Mouse (Mus musculus) MEL (cell line): ENCODE measurements around the gene Aldh3b3. TPM values are rescaled to one million over a fixed set of nuclear protein-coding genes. Genes with fewer than 3 reads are reported as not detected.

Source experiments
- DNase-seq: peaks from one replicate; pipeline ENCODE4 v3.0.0; 2011; ENCODE audit warnings: low read depth, low spot score
- H3K27ac ChIP-seq: 2 replicates; pipeline ENCODE4 v1.5.1; 2012; ENCODE audit warnings: low read depth, mild to moderate bottlenecking, control low read depth, low read length, moderate library complexity; ENCODE audit not compliant: control insufficient read depth
- H3K27me3 ChIP-seq, 2 experiments: fragments of 150-350 bp in 1 of 2; sonication (generic) in 1 of 2; 2 replicates each; pipeline ENCODE4 v1.6.1; 2012; ENCODE audit warnings: low read length in 2 of 2, mild to moderate bottlenecking in 2 of 2, improper control_type of control experiment in 1 of 2, moderate library complexity in 1 of 2; ENCODE audit not compliant: insufficient read depth in 2 of 2, control insufficient read depth in 1 of 2
- H3K36me3 ChIP-seq, 2 experiments: 2 replicates each; pipeline ENCODE4 v1.6.1; 2012 to 2014; ENCODE audit warnings: low read length in 2 of 2, improper control_type of control experiment in 1 of 2, inconsistent platforms in 1 of 2, mild to moderate bottlenecking in 1 of 2; ENCODE audit not compliant: insufficient read depth in 2 of 2, control insufficient read depth in 1 of 2
- H3K4me1 ChIP-seq, 2 experiments: fragments of 150-350 bp in 1 of 2; sonication (generic) in 1 of 2; 2 replicates each; pipeline ENCODE4 v1.6.1; 2012; ENCODE audit warnings: low read length in 2 of 2, improper control_type of control experiment in 1 of 2, mild to moderate bottlenecking in 1 of 2; ENCODE audit not compliant: insufficient read depth in 2 of 2, control insufficient read depth in 1 of 2
- H3K4me3 ChIP-seq, 2 experiments: fragments of 150-350 bp in 1 of 2; sonication (generic) in 1 of 2; 2 replicates each; pipeline ENCODE4 v1.5.1; 2012; ENCODE audit warnings: low read depth in 2 of 2, low read length in 2 of 2, mild to moderate bottlenecking in 2 of 2, moderate library complexity in 2 of 2, control low read depth in 1 of 2, improper control_type of control experiment in 1 of 2; ENCODE audit not compliant: control insufficient read depth in 1 of 2, insufficient read depth in 1 of 2
- H3K79me2 ChIP-seq: 2 replicates; pipeline ENCODE4 v1.6.1; 2012; ENCODE audit warnings: mild to moderate bottlenecking, low read length, moderate library complexity; ENCODE audit not compliant: control insufficient read depth, poor library complexity, insufficient read depth
- H3K9ac ChIP-seq: 2 replicates; pipeline ENCODE4 v1.6.1; 2012; ENCODE audit warnings: low read depth, mild to moderate bottlenecking, control low read depth, low read length, moderate library complexity; ENCODE audit not compliant: control insufficient read depth, poor library complexity, severe bottlenecking
- H3K9me3 ChIP-seq: fragments of 150-350 bp; sonication (generic); replicated peaks from 2 replicates; pipeline ENCODE4 v1.6.1; 2012; ENCODE audit warnings: mild to moderate bottlenecking, low read length, improper control_type of control experiment, moderate library complexity; ENCODE audit not compliant: insufficient read depth
- CHD1 ChIP-seq: IDR thresholded peaks from 2 replicates; pipeline ENCODE4 v1.6.1; 2012; ENCODE audit warnings: low read depth, mild to moderate bottlenecking, inconsistent platforms, low read length, improper control_type of control experiment
- CHD2 ChIP-seq: IDR thresholded peaks from 2 replicates; pipeline ENCODE4 v1.6.1; 2011; ENCODE audit warnings: low read length, improper control_type of control experiment
- E2F4 ChIP-seq: IDR thresholded peaks from 2 replicates; pipeline ENCODE4 v1.6.1; 2011; ENCODE audit warnings: low read depth, low read length, improper control_type of control experiment, borderline replicate concordance
- ELF1 ChIP-seq: IDR thresholded peaks from 2 replicates; pipeline ENCODE4 v1.6.1; 2014; ENCODE audit warnings: low read depth, mild to moderate bottlenecking, inconsistent platforms, low read length, improper control_type of control experiment, moderate library complexity
- EP300 ChIP-seq, 2 experiments: IDR thresholded peaks; 2 replicates each; pipeline ENCODE4 v1.6.1; 2011; ENCODE audit warnings: improper control_type of control experiment in 2 of 2, low read length in 2 of 2, low read depth in 1 of 2, mild to moderate bottlenecking in 1 of 2
- ETS1 ChIP-seq: IDR thresholded peaks from 2 replicates; pipeline ENCODE4 v1.6.1; 2012; ENCODE audit warnings: low read depth, mild to moderate bottlenecking, inconsistent platforms, low read length, improper control_type of control experiment, moderate library complexity
- GATA1 ChIP-seq: IDR thresholded peaks from 2 replicates; pipeline ENCODE4 v1.6.1; 2011; ENCODE audit warnings: low read depth, low read length, improper control_type of control experiment
- HCFC1 ChIP-seq: IDR thresholded peaks from 2 replicates; pipeline ENCODE4 v1.6.1; 2012; ENCODE audit warnings: low read depth, mild to moderate bottlenecking, inconsistent platforms, low read length, improper control_type of control experiment, moderate library complexity
- JUND ChIP-seq: IDR thresholded peaks from 2 replicates; pipeline ENCODE4 v1.6.1; 2011; ENCODE audit warnings: low read depth, mild to moderate bottlenecking, improper control_type of control experiment, low read length
- KAT2A ChIP-seq: conservative IDR thresholded peaks from 2 replicates; pipeline ENCODE4 v1.6.1; 2012; ENCODE audit warnings: low read depth, low read length, improper control_type of control experiment, inconsistent platforms
- MAFK ChIP-seq: IDR thresholded peaks from 2 replicates; pipeline ENCODE4 v1.6.1; 2011; ENCODE audit warnings: low read depth, mild to moderate bottlenecking, low read length, improper control_type of control experiment, borderline replicate concordance
- MAX ChIP-seq: IDR thresholded peaks from 2 replicates; pipeline ENCODE4 v1.6.1; 2011; ENCODE audit warnings: low read length, improper control_type of control experiment
- MAZ ChIP-seq: IDR thresholded peaks from 2 replicates; pipeline ENCODE4 v1.6.1; 2012; ENCODE audit warnings: low read depth, mild to moderate bottlenecking, inconsistent platforms, low read length, improper control_type of control experiment
- MEF2A ChIP-seq: IDR thresholded peaks from 2 replicates; pipeline ENCODE4 v1.6.1; 2014; ENCODE audit warnings: low read depth, mild to moderate bottlenecking, inconsistent platforms, low read length, improper control_type of control experiment; ENCODE audit not compliant: poor library complexity, insufficient replicate concordance, severe bottlenecking; ENCODE audit errors: extremely low read depth
- MXI1 ChIP-seq: IDR thresholded peaks from 2 replicates; pipeline ENCODE4 v1.6.1; 2011; ENCODE audit warnings: mild to moderate bottlenecking, low read depth, low read length, improper control_type of control experiment
- MYC ChIP-seq: IDR thresholded peaks from 2 replicates; pipeline ENCODE4 v1.6.1; 2011; ENCODE audit warnings: low read depth, mild to moderate bottlenecking, low read length, improper control_type of control experiment, moderate library complexity
- NRF1 ChIP-seq: IDR thresholded peaks from 2 replicates; pipeline ENCODE4 v1.6.1; 2014; ENCODE audit warnings: low read depth, mild to moderate bottlenecking, inconsistent platforms, low read length, improper control_type of control experiment, moderate library complexity; ENCODE audit not compliant: poor library complexity, insufficient read depth, severe bottlenecking
- POLR2A ChIP-seq, 2 experiments: IDR thresholded peaks; 2 replicates each; pipeline ENCODE4 v1.6.1; 2011 to 2012; ENCODE audit warnings: low read length in 2 of 2, mild to moderate bottlenecking in 2 of 2, control low read depth in 1 of 2, improper control_type of control experiment in 1 of 2, low read depth in 1 of 2, moderate library complexity in 1 of 2; ENCODE audit not compliant: control insufficient read depth in 1 of 2, insufficient read depth in 1 of 2, poor library complexity in 1 of 2
- POLR2AphosphoS5 ChIP-seq: IDR thresholded peaks from 2 replicates; pipeline ENCODE4 v1.6.1; 2012; ENCODE audit warnings: low read depth, borderline replicate concordance, mild to moderate bottlenecking, inconsistent platforms, low read length, moderate library complexity, mixed read lengths
- RAD21 ChIP-seq: IDR thresholded peaks from 2 replicates; pipeline ENCODE4 v1.6.1; 2011; ENCODE audit warnings: mild to moderate bottlenecking, low read depth, low read length, improper control_type of control experiment
- SMC3 ChIP-seq: IDR thresholded peaks from 2 replicates; pipeline ENCODE4 v1.6.1; 2011; ENCODE audit warnings: low read depth, low read length, improper control_type of control experiment
- TAL1 ChIP-seq: IDR thresholded peaks from 2 replicates; pipeline ENCODE4 v1.6.1; 2012; ENCODE audit warnings: mild to moderate bottlenecking, inconsistent platforms, low read length, moderate library complexity, mixed read lengths
- USF1 ChIP-seq: IDR thresholded peaks from 2 replicates; pipeline ENCODE4 v1.6.1; 2014; ENCODE audit warnings: low read depth, mild to moderate bottlenecking, inconsistent platforms, low read length, improper control_type of control experiment, moderate library complexity
- USF2 ChIP-seq, 2 experiments: IDR thresholded peaks; 2 replicates each; pipeline ENCODE4 v1.6.1; 2011 to 2012; ENCODE audit warnings: improper control_type of control experiment in 2 of 2, low read length in 2 of 2, borderline replicate concordance in 1 of 2, inconsistent platforms in 1 of 2, low read depth in 1 of 2, mild to moderate bottlenecking in 1 of 2; ENCODE audit not compliant: insufficient read depth in 1 of 2
- ZC3H11A ChIP-seq: IDR thresholded peaks from 2 replicates; pipeline ENCODE4 v1.6.1; 2012; ENCODE audit warnings: low read depth, mild to moderate bottlenecking, inconsistent platforms, low read length, improper control_type of control experiment
- ZMIZ1 ChIP-seq: IDR thresholded peaks from 2 replicates; pipeline ENCODE4 v1.6.1; 2012; ENCODE audit warnings: low read depth, mild to moderate bottlenecking, inconsistent platforms, low read length, improper control_type of control experiment, moderate library complexity
- ZNF384 ChIP-seq: IDR thresholded peaks from 2 replicates; pipeline ENCODE4 v1.6.1; 2012; ENCODE audit warnings: low read depth, mild to moderate bottlenecking, inconsistent platforms, low read length, improper control_type of control experiment
- polyA plus RNA-seq, 2 experiments: library from polyadenylated mRNA; stranded (reverse) in 1 of 2; unstranded in 1 of 2; fragments of >175 nt in 1 of 2; fragments of >200 nt in 1 of 2; gene quantifications; 2 replicates each; pipeline versions ENCODE4 v1.2.1 to v1.2.4; 2012; ENCODE audit warnings: low replicate concordance in 2 of 2, low read depth in 1 of 2; ENCODE audit not compliant: insufficient read length in 2 of 2, insufficient read depth in 1 of 2, missing spikeins in 1 of 2
- total RNA-seq: library from RNA; depleted of rRNA; stranded (reverse); fragments of 300-350 nt; gene quantifications from 2 replicates; pipeline ENCODE4 v1.2.3, GENCODE M21; 2012

The Aldh3b3 gene
- total and polyA plus RNA-seq, 3 experiments, result not detected

GRCm38 (mm10) chr19:3990804-3991203 is 32.4 kb downstream of the Aldh3b3 start:
- no peak overlapping the region for H3K9ac ChIP-seq
- H3K4me1 ChIP-seq, result peaks cover 0 to 8% of the 10 kb centered on the region in 2 experiments; a peak in 2 of 4 replicates
- no peak for DNase-seq
- H3K27me3 ChIP-seq, result peaks cover 3 to 8% of the 10 kb centered on the region in 2 experiments
- H3K4me3 ChIP-seq, result no peak overlapping the region
- TF ChIP-seq POLR2AphosphoS5 (no peak), ZMIZ1 (no peak), TAL1 (no peak), ZC3H11A (no peak), MAX (no peak), EP300 (IDR thresholded peaks at IDR 0.05; ENCODE audit: low read depth in 1 of 2, low read length in 2 of 2) (no peak), E2F4 (no peak), MYC (no peak), GATA1 (no peak), ETS1 (no peak), SMC3 (no peak)
- H3K27ac ChIP-seq, result no peak overlapping the region
- no peaks in the 10 kb centered on the region for H3K9me3 ChIP-seq
- no peaks in the 10 kb centered on the region; a peak in 1 of 4 replicates for H3K36me3 ChIP-seq
- no peaks in the 10 kb centered on the region for H3K79me2 ChIP-seq

GRCm38 (mm10) chr19:3991562-3991961 is 33.1 kb downstream of the Aldh3b3 start:
- Histone ChIP-seq H3K36me3 (no peaks in the 10 kb centered on the region; a peak in 1 of 4 replicates), H3K4me3 (no peak overlapping the region), H3K9me3 (no peaks in the 10 kb centered on the region), H3K79me2 (no peaks in the 10 kb centered on the region), H3K27ac (no peak overlapping the region), H3K27me3 (peaks cover 3 to 8% of the 10 kb centered on the region in 2 experiments), H3K4me1 (peaks cover 0 to 6% of the 10 kb centered on the region in 2 experiments; a peak in 2 of 4 replicates), H3K9ac (no peak overlapping the region)
- TF ChIP-seq MXI1, result no peak
- TF ChIP-seq KAT2A, result no peak
- no peak for TF ChIP-seq MAFK
- no peak for TF ChIP-seq ZNF384
- TF ChIP-seq MAZ, result no peak
- TF ChIP-seq HCFC1, result no peak
- no peak for TF ChIP-seq CHD2
- no peak for TF ChIP-seq POLR2AphosphoS5
- TF ChIP-seq USF1, result no peak
- no peak for TF ChIP-seq NRF1
- no peak for TF ChIP-seq POLR2A (IDR thresholded peaks at IDR 0.05; ENCODE audit: control insufficient read depth in 1 of 2, insufficient read depth in 1 of 2, low read depth in 1 of 2, low read length in 2 of 2, poor library complexity in 1 of 2)
- no peak for TF ChIP-seq JUND
- no peak for TF ChIP-seq CHD1
- TF ChIP-seq ETS1, result no peak
- no peak for TF ChIP-seq RAD21
- TF ChIP-seq MEF2A, result no peak
- no peak for TF ChIP-seq ELF1
- no peak for TF ChIP-seq USF2 (IDR thresholded peaks at IDR 0.05; ENCODE audit: borderline replicate concordance in 1 of 2, insufficient read depth in 1 of 2, low read depth in 1 of 2, low read length in 2 of 2)
- TF ChIP-seq ZC3H11A, result no peak
- no peak for DNase-seq
